Mouse (Mus musculus) thymus, adult 2 months (tissue): Measurements from ENCODE around the gene Gm21915.

ENCODE experiments used
- CTCF ChIP-seq: fragments of 200-500 bp; IDR thresholded peaks from 2 replicates; pipeline ENCODE4 v1.5.1; 2012; ENCODE audit warnings: mild to moderate bottlenecking, control low read depth, low read length, moderate library complexity, borderline replicate concordance; ENCODE audit not compliant: control insufficient read depth, poor library complexity, insufficient read depth; ENCODE audit errors: extremely low read depth
- POLR2A ChIP-seq: fragments of 200-500 bp; IDR thresholded peaks from 2 replicates; pipeline ENCODE4 v1.6.1; 2012; ENCODE audit warnings: mild to moderate bottlenecking, low read length, control low read depth, moderate library complexity; ENCODE audit not compliant: control insufficient read depth, poor library complexity, insufficient read depth; ENCODE audit errors: extremely low read depth

DNA sequence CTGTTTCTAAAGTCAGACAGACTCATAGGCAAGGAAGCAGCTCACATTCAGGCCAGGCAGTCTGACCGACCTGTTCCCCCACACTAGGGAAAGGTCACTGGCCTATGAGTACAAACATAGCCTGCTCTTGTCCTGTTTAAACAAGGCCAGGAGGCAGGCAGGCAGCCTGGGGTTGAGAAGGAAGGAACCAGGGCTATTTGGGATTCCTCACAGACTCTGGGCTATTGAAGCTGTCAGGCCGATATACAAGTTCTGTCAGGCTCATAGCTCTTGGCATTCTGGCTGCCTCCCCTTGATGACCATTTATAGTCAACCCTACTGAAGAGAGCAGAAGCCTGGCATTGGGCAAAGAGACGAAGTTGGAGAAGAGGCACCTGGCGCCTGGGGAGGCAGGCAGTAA lies 41.2 kb downstream of the Gm21915 start:
- TF ChIP-seq CTCF = no peak
- TF ChIP-seq POLR2A = no peak
